Mouse (Mus musculus) CH12.LX (cell line): ENCODE data around the gene Rps6ka4.

Source experiments
- CTCF ChIP-seq, 2 experiments: IDR thresholded peaks in 1 of 2; conservative IDR thresholded peaks in 1 of 2; 2 replicates each; pipeline ENCODE4 v1.5.1; 2011 to 2012; ENCODE audit warnings: low read depth in 2 of 2, low read length in 2 of 2, improper control_type of control experiment in 1 of 2, inconsistent platforms in 1 of 2, mild to moderate bottlenecking in 1 of 2, moderate library complexity in 1 of 2
- ELF1 ChIP-seq: IDR thresholded peaks from 2 replicates; pipeline ENCODE4 v1.6.1; 2014; ENCODE audit warnings: low read depth, mild to moderate bottlenecking, inconsistent platforms, low read length, improper control_type of control experiment
- EP300 ChIP-seq: IDR thresholded peaks from 2 replicates; pipeline ENCODE4 v1.6.1; 2011; ENCODE audit warnings: low read length, improper control_type of control experiment
- KAT2A ChIP-seq: IDR thresholded peaks from 2 replicates; pipeline ENCODE4 v1.6.1; 2012; ENCODE audit warnings: low read length, improper control_type of control experiment, inconsistent platforms; ENCODE audit not compliant: insufficient replicate concordance
- MAX ChIP-seq: IDR thresholded peaks from 2 replicates; pipeline ENCODE4 v1.6.1; 2011; ENCODE audit warnings: low read length, improper control_type of control experiment
- MXI1 ChIP-seq: IDR thresholded peaks from 2 replicates; pipeline ENCODE4 v1.6.1; 2011; ENCODE audit warnings: mild to moderate bottlenecking, low read depth, low read length, improper control_type of control experiment
- POLR2A ChIP-seq: IDR thresholded peaks from 2 replicates; pipeline ENCODE4 v1.6.1; 2011; ENCODE audit warnings: low read depth, mild to moderate bottlenecking, improper control_type of control experiment, low read length
- POLR2AphosphoS2 ChIP-seq: IDR thresholded peaks from 2 replicates; pipeline ENCODE4 v1.6.1; 2011; ENCODE audit warnings: low read depth, low read length, improper control_type of control experiment
- RCOR1 ChIP-seq: conservative IDR thresholded peaks from 2 replicates; pipeline ENCODE4 v1.6.1; 2012; ENCODE audit warnings: low read depth, mild to moderate bottlenecking, inconsistent platforms, low read length, improper control_type of control experiment
- USF2 ChIP-seq: conservative IDR thresholded peaks from 2 replicates; pipeline ENCODE4 v1.6.1; 2011; ENCODE audit warnings: low read depth, low read length, improper control_type of control experiment
- ZNF384 ChIP-seq: IDR thresholded peaks from 2 replicates; pipeline ENCODE4 v1.6.1; 2012; ENCODE audit warnings: low read depth, low read length, improper control_type of control experiment, inconsistent platforms

DNA sequence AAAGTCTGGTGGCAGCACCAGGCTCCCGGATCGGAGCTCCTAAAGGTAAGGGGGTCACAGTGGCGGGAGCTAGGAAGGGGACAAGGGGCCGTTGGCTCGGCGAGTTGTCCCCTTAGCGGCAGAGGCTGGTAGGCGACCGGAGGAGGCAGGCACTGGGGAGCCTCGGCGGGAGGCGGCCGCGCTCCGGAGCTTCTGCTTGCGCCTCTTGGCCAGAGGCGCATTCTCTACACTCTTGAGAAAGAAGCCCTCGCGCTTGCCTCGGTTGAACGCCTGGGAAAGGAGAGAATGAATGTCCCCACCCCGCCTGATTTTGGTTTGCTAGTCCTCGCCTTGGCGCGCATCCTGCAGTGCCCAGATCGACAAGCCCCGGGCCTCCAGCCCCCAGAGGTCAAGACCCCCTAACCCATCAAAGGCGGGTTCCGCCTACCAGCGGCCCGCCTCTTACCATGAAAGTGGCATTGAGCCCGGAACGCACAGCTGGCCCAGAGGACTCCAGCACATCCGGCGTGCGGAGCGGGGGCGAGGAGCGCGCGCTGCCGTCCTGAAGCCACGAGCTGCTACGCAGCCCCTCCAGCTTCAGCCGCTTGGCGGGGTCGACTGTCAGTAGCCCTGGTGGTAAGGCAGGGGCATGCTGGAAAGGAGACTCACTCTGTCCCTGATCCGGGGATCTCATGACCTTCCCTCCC is 10.4 kb downstream of the Rps6ka4 start:
- TF ChIP-seq ZNF384 (no peak), CTCF (conservative IDR thresholded peaks at IDR 0.05 in 1 of 2, IDR thresholded peaks at IDR 0.05 in 1 of 2; ENCODE audit: low read depth in 2 of 2, low read length in 2 of 2) (no peak), POLR2A (no peak), MXI1 (no peak), ELF1 (no peak), KAT2A (no peak), USF2 (no peak), MAX (no peak), EP300 (no peak), POLR2AphosphoS2 (no peak), RCOR1 (no peak)
